Mouse (Mus musculus) MEL (cell line): ENCODE data around the gene Tpst2. TPM values are rescaled to one million over a fixed set of nuclear protein-coding genes. Genes with fewer than 3 reads are reported as not detected.

Experiments
- DNase-seq: peaks from one replicate; pipeline ENCODE4 v3.0.0; 2011; ENCODE audit warnings: low read depth, low spot score
- H3K27ac ChIP-seq: 2 replicates; pipeline ENCODE4 v1.5.1; 2012; ENCODE audit warnings: low read depth, mild to moderate bottlenecking, control low read depth, low read length, moderate library complexity; ENCODE audit not compliant: control insufficient read depth
- H3K27me3 ChIP-seq, 2 experiments: fragments of 150-350 bp in 1 of 2; sonication (generic) in 1 of 2; 2 replicates each; pipeline ENCODE4 v1.6.1; 2012; ENCODE audit warnings: low read length in 2 of 2, mild to moderate bottlenecking in 2 of 2, improper control_type of control experiment in 1 of 2, moderate library complexity in 1 of 2; ENCODE audit not compliant: insufficient read depth in 2 of 2, control insufficient read depth in 1 of 2
- H3K36me3 ChIP-seq, 2 experiments: 2 replicates each; pipeline ENCODE4 v1.6.1; 2012 to 2014; ENCODE audit warnings: low read length in 2 of 2, improper control_type of control experiment in 1 of 2, inconsistent platforms in 1 of 2, mild to moderate bottlenecking in 1 of 2; ENCODE audit not compliant: insufficient read depth in 2 of 2, control insufficient read depth in 1 of 2
- H3K4me1 ChIP-seq, 2 experiments: fragments of 150-350 bp in 1 of 2; sonication (generic) in 1 of 2; 2 replicates each; pipeline ENCODE4 v1.6.1; 2012; ENCODE audit warnings: low read length in 2 of 2, improper control_type of control experiment in 1 of 2, mild to moderate bottlenecking in 1 of 2; ENCODE audit not compliant: insufficient read depth in 2 of 2, control insufficient read depth in 1 of 2
- H3K4me3 ChIP-seq, 2 experiments: fragments of 150-350 bp in 1 of 2; sonication (generic) in 1 of 2; 2 replicates each; pipeline ENCODE4 v1.5.1; 2012; ENCODE audit warnings: low read depth in 2 of 2, low read length in 2 of 2, mild to moderate bottlenecking in 2 of 2, moderate library complexity in 2 of 2, control low read depth in 1 of 2, improper control_type of control experiment in 1 of 2; ENCODE audit not compliant: control insufficient read depth in 1 of 2, insufficient read depth in 1 of 2
- H3K79me2 ChIP-seq: 2 replicates; pipeline ENCODE4 v1.6.1; 2012; ENCODE audit warnings: mild to moderate bottlenecking, low read length, moderate library complexity; ENCODE audit not compliant: control insufficient read depth, poor library complexity, insufficient read depth
- H3K9ac ChIP-seq: 2 replicates; pipeline ENCODE4 v1.6.1; 2012; ENCODE audit warnings: low read depth, mild to moderate bottlenecking, control low read depth, low read length, moderate library complexity; ENCODE audit not compliant: control insufficient read depth, poor library complexity, severe bottlenecking
- H3K9me3 ChIP-seq: fragments of 150-350 bp; sonication (generic); replicated peaks from 2 replicates; pipeline ENCODE4 v1.6.1; 2012; ENCODE audit warnings: mild to moderate bottlenecking, low read length, improper control_type of control experiment, moderate library complexity; ENCODE audit not compliant: insufficient read depth
- BHLHE40 ChIP-seq: IDR thresholded peaks from 2 replicates; pipeline ENCODE4 v1.6.1; 2012; ENCODE audit warnings: low read depth, mild to moderate bottlenecking, inconsistent platforms, low read length, improper control_type of control experiment, borderline replicate concordance
- CHD1 ChIP-seq: IDR thresholded peaks from 2 replicates; pipeline ENCODE4 v1.6.1; 2012; ENCODE audit warnings: low read depth, mild to moderate bottlenecking, inconsistent platforms, low read length, improper control_type of control experiment
- CHD2 ChIP-seq: IDR thresholded peaks from 2 replicates; pipeline ENCODE4 v1.6.1; 2011; ENCODE audit warnings: low read length, improper control_type of control experiment
- CTCF ChIP-seq, 3 experiments: IDR thresholded peaks in 2 of 3; conservative IDR thresholded peaks in 1 of 3; 2 replicates each; pipeline ENCODE4 v1.5.1; 2011 to 2012; ENCODE audit warnings: low read length in 3 of 3, low read depth in 2 of 3, mild to moderate bottlenecking in 2 of 3, improper control_type of control experiment in 1 of 3, inconsistent platforms in 1 of 3, mixed read lengths in 1 of 3, moderate library complexity in 1 of 3; ENCODE audit not compliant: control insufficient read depth in 1 of 3, insufficient read depth in 1 of 3, poor library complexity in 1 of 3, severe bottlenecking in 1 of 3
- E2F4 ChIP-seq: IDR thresholded peaks from 2 replicates; pipeline ENCODE4 v1.6.1; 2011; ENCODE audit warnings: low read depth, low read length, improper control_type of control experiment, borderline replicate concordance
- ETS1 ChIP-seq: IDR thresholded peaks from 2 replicates; pipeline ENCODE4 v1.6.1; 2012; ENCODE audit warnings: low read depth, mild to moderate bottlenecking, inconsistent platforms, low read length, improper control_type of control experiment, moderate library complexity
- HCFC1 ChIP-seq: IDR thresholded peaks from 2 replicates; pipeline ENCODE4 v1.6.1; 2012; ENCODE audit warnings: low read depth, mild to moderate bottlenecking, inconsistent platforms, low read length, improper control_type of control experiment, moderate library complexity
- JUND ChIP-seq: IDR thresholded peaks from 2 replicates; pipeline ENCODE4 v1.6.1; 2011; ENCODE audit warnings: low read depth, mild to moderate bottlenecking, improper control_type of control experiment, low read length
- KAT2A ChIP-seq: conservative IDR thresholded peaks from 2 replicates; pipeline ENCODE4 v1.6.1; 2012; ENCODE audit warnings: low read depth, low read length, improper control_type of control experiment, inconsistent platforms
- MAFK ChIP-seq: IDR thresholded peaks from 2 replicates; pipeline ENCODE4 v1.6.1; 2011; ENCODE audit warnings: low read depth, mild to moderate bottlenecking, low read length, improper control_type of control experiment, borderline replicate concordance
- MAZ ChIP-seq: IDR thresholded peaks from 2 replicates; pipeline ENCODE4 v1.6.1; 2012; ENCODE audit warnings: low read depth, mild to moderate bottlenecking, inconsistent platforms, low read length, improper control_type of control experiment
- MEF2A ChIP-seq: IDR thresholded peaks from 2 replicates; pipeline ENCODE4 v1.6.1; 2014; ENCODE audit warnings: low read depth, mild to moderate bottlenecking, inconsistent platforms, low read length, improper control_type of control experiment; ENCODE audit not compliant: poor library complexity, insufficient replicate concordance, severe bottlenecking; ENCODE audit errors: extremely low read depth
- POLR2A ChIP-seq, 2 experiments: IDR thresholded peaks; 2 replicates each; pipeline ENCODE4 v1.6.1; 2011 to 2012; ENCODE audit warnings: low read length in 2 of 2, mild to moderate bottlenecking in 2 of 2, control low read depth in 1 of 2, improper control_type of control experiment in 1 of 2, low read depth in 1 of 2, moderate library complexity in 1 of 2; ENCODE audit not compliant: control insufficient read depth in 1 of 2, insufficient read depth in 1 of 2, poor library complexity in 1 of 2
- POLR2AphosphoS5 ChIP-seq: IDR thresholded peaks from 2 replicates; pipeline ENCODE4 v1.6.1; 2012; ENCODE audit warnings: low read depth, borderline replicate concordance, mild to moderate bottlenecking, inconsistent platforms, low read length, moderate library complexity, mixed read lengths
- TCF12 ChIP-seq: IDR thresholded peaks from 2 replicates; pipeline ENCODE4 v1.6.1; 2014; ENCODE audit warnings: low read depth, mild to moderate bottlenecking, inconsistent platforms, low read length, improper control_type of control experiment, moderate library complexity
- UBTF ChIP-seq: IDR thresholded peaks from 2 replicates; pipeline ENCODE4 v1.6.1; 2012; ENCODE audit warnings: low read depth, mild to moderate bottlenecking, inconsistent platforms, low read length, improper control_type of control experiment, moderate library complexity, borderline replicate concordance; ENCODE audit not compliant: insufficient read depth
- ZC3H11A ChIP-seq: IDR thresholded peaks from 2 replicates; pipeline ENCODE4 v1.6.1; 2012; ENCODE audit warnings: low read depth, mild to moderate bottlenecking, inconsistent platforms, low read length, improper control_type of control experiment
- ZKSCAN1 ChIP-seq: IDR thresholded peaks from 2 replicates; pipeline ENCODE4 v1.6.1; 2012; ENCODE audit warnings: low read depth, mild to moderate bottlenecking, inconsistent platforms, low read length, improper control_type of control experiment, moderate library complexity
- ZMIZ1 ChIP-seq: IDR thresholded peaks from 2 replicates; pipeline ENCODE4 v1.6.1; 2012; ENCODE audit warnings: low read depth, mild to moderate bottlenecking, inconsistent platforms, low read length, improper control_type of control experiment, moderate library complexity
- ZNF384 ChIP-seq: IDR thresholded peaks from 2 replicates; pipeline ENCODE4 v1.6.1; 2012; ENCODE audit warnings: low read depth, mild to moderate bottlenecking, inconsistent platforms, low read length, improper control_type of control experiment
- polyA plus RNA-seq, 2 experiments: library from polyadenylated mRNA; stranded (reverse) in 1 of 2; unstranded in 1 of 2; fragments of >175 nt in 1 of 2; fragments of >200 nt in 1 of 2; gene quantifications; 2 replicates each; pipeline versions ENCODE4 v1.2.1 to v1.2.4; 2012; ENCODE audit warnings: low replicate concordance in 2 of 2, low read depth in 1 of 2; ENCODE audit not compliant: insufficient read length in 2 of 2, insufficient read depth in 1 of 2, missing spikeins in 1 of 2
- total RNA-seq: library from RNA; depleted of rRNA; stranded (reverse); fragments of 300-350 nt; gene quantifications from 2 replicates; pipeline ENCODE4 v1.2.3, GENCODE M21; 2012

Tpst2 gene
- total and polyA plus RNA-seq, 3 experiments: 57.8 to 86.1 TPM; not detected in 1

DNA sequence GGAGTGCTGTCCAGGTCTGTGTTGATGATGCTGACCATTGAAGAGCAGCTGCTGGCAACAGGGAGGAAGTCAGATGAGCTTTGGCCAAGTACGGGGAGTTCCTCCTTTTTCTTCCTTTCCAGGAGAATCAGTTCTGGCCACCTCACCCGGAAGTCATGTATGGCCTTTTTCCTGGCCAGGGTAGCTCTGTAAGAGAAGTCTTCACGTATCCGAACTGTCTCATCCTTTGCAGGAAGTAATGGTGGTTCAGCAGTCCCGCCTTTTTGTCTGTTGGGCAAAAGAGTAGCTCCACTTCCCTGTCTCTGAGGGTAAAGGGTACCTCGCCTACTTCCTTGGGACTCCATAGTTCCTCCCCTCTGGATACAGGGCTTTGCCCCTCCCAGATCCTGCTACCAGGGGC is 79.0 kb downstream of the Tpst2 start:
- Histone ChIP-seq H3K4me3 (no peak overlapping the region), H3K4me1 (0 out of 4 replicates have a peak, but pooled peaks cover 0 to 5% of the 10 kb centered on the region in 2 experiments), H3K9ac (no peak overlapping the region), H3K79me2 (no peaks in the 10 kb centered on the region), H3K9me3 (no peaks in the 10 kb centered on the region), H3K27ac (no peak overlapping the region), H3K27me3 (no peaks in the 10 kb centered on the region), H3K36me3 (peaks cover 0 to 3% of the 10 kb centered on the region in 2 experiments; a peak in 2 of 4 replicates)
- DNase-seq: no peak
- no peak for TF ChIP-seq POLR2AphosphoS5
- TF ChIP-seq E2F4: no peak
- TF ChIP-seq CTCF (IDR thresholded peaks at IDR 0.05 in 2 of 3, conservative IDR thresholded peaks at IDR 0.05 in 1 of 3; ENCODE audit: control insufficient read depth in 1 of 3, insufficient read depth in 1 of 3, low read depth in 2 of 3, low read length in 3 of 3, poor library complexity in 1 of 3, severe bottlenecking in 1 of 3): no peak
- no peak for TF ChIP-seq POLR2A (IDR thresholded peaks at IDR 0.05; ENCODE audit: control insufficient read depth in 1 of 2, insufficient read depth in 1 of 2, low read depth in 1 of 2, low read length in 2 of 2, poor library complexity in 1 of 2)
- no peak for TF ChIP-seq CHD1
- no peak for TF ChIP-seq ZNF384

DNA sequence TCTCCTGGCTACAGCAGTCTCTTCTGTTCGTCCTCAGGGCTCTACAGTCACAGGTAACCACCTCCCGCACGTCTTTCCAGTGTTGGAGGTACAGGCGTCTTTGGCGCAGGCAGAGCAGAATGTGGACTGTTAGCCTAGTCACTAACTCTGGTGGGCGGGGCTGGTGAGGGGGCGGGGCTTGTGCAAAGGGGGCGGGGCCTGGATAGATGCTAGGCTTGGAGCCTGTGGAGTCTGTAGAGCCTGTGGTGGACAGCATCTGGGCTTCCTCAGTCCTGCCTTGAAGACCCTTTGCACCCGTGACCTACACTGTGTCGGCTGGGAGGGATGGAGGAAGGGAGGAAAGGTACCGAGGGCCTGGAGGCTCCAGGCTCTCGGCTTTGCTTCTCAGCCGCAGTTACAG is 79.4 kb downstream of the Tpst2 start, which contains the start of gene Gm6583:
Gene Gm6583 (minus strand): TSS at position 124 of the 400 bp plus-strand sequence.
- DNase-seq: no peak
- no peak within 1 kb of the TSS for H3K27ac ChIP-seq
- no peaks in the 10 kb centered on the region for H3K9me3 ChIP-seq
- H3K9ac ChIP-seq: no peak within 1 kb of the TSS
- 0 out of 4 replicates have a peak, but pooled peaks cover 0 to 5% of the 10 kb centered on the region in 2 experiments for H3K4me1 ChIP-seq
- peaks cover 0 to 3% of the 10 kb centered on the region in 2 experiments; a peak in 2 of 4 replicates for H3K36me3 ChIP-seq
- TF ChIP-seq HCFC1: no peak
- TF ChIP-seq BHLHE40: no peak
- no peak for TF ChIP-seq MAFK
- TF ChIP-seq MAZ: no peak
- no peak for TF ChIP-seq POLR2A (IDR thresholded peaks at IDR 0.05; ENCODE audit: control insufficient read depth in 1 of 2, insufficient read depth in 1 of 2, low read depth in 1 of 2, low read length in 2 of 2, poor library complexity in 1 of 2)
- TF ChIP-seq TCF12: no peak
- TF ChIP-seq KAT2A: no peak
- no peak for TF ChIP-seq POLR2AphosphoS5
- TF ChIP-seq UBTF: no peak
- no peak for TF ChIP-seq ZKSCAN1
- TF ChIP-seq JUND: no peak
- no peak for TF ChIP-seq CHD1
- TF ChIP-seq MEF2A: no peak
- no peak for TF ChIP-seq ETS1
- TF ChIP-seq CHD2: no peak
- no peak for TF ChIP-seq ZC3H11A
- no peak for TF ChIP-seq ZNF384
- TF ChIP-seq ZMIZ1: no peak
- no peaks in the 10 kb centered on the region for H3K79me2 ChIP-seq
- no peaks in the 10 kb centered on the region for H3K27me3 ChIP-seq
- no peak within 1 kb of the TSS for H3K4me3 ChIP-seq
